Mouse (Mus musculus): ENCODE data around the gene Mob1b. TPM values are rescaled to one million over a fixed set of nuclear protein-coding genes. Genes with fewer than 3 reads are reported as not detected.

The Mob1b gene
- total and polyA plus RNA-seq, 3 experiments: 12.2 to 14.0 TPM; not detected in 1

GRCm38 (mm10) chr5:88796588-88796987 is 75.9 kb downstream of the Mob1b start:
- no peak for DNase-seq (ENCODE audit: low read depth, low spot score)

DNA sequence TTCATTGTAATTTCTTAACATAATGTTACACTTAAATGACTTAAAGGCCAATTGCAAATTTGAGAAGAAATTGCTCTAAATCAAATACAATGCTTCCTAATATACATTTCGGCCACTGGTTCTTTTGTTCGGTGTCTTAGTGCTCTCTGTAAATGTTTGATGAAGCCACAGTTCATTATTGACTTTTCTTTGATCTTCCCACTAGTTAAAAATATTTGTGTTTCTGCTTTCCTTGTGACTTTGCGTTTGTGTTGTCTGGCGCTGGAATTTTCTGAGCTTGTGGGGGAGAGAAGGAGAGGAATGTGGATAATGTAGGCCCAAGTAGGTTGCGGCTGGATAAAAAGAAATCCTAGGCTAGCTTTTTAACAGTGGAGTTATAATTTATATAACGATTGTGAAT is 76.5 kb downstream of the Mob1b start:
- peaks cover 0 to 3% of the 10 kb centered on the region in 2 experiments; a peak in 3 of 4 replicates for H3K27me3 ChIP-seq (ENCODE audit: control insufficient read depth in 1 of 2, insufficient read depth in 2 of 2, low read length in 2 of 2)
- H3K9ac ChIP-seq (ENCODE audit: control insufficient read depth, low read depth, low read length, poor library complexity, severe bottlenecking): no peak overlapping the region
- no peak for TF ChIP-seq SMC3 (IDR thresholded peaks at IDR 0.05; ENCODE audit: low read depth, low read length)
- no peak for TF ChIP-seq MXI1 (IDR thresholded peaks at IDR 0.05; ENCODE audit: low read depth, low read length)
- TF ChIP-seq TBP (IDR thresholded peaks at IDR 0.05; ENCODE audit: low read depth, low read length): no peak
- no peak for TF ChIP-seq TCF12 (IDR thresholded peaks at IDR 0.05; ENCODE audit: low read depth, low read length)
- no peak for TF ChIP-seq JUND (IDR thresholded peaks at IDR 0.05; ENCODE audit: low read depth, low read length)
- no peak for TF ChIP-seq USF1 (IDR thresholded peaks at IDR 0.05; ENCODE audit: low read depth, low read length)
- TF ChIP-seq ELF1 (IDR thresholded peaks at IDR 0.05; ENCODE audit: low read depth, low read length): no peak
- TF ChIP-seq ZC3H11A (IDR thresholded peaks at IDR 0.05; ENCODE audit: low read depth, low read length): no peak
- DNase-seq (ENCODE audit: low read depth, low spot score): no peak
- H3K9me3 ChIP-seq (replicated peaks; ENCODE audit: insufficient read depth, low read length): no peaks in the 10 kb centered on the region
- H3K36me3 ChIP-seq (ENCODE audit: control insufficient read depth in 1 of 2, insufficient read depth in 2 of 2, low read length in 2 of 2): no peaks in the 10 kb centered on the region
- H3K4me1 ChIP-seq (ENCODE audit: control insufficient read depth in 1 of 2, insufficient read depth in 2 of 2, low read length in 2 of 2): no peaks in the 10 kb centered on the region
- H3K79me2 ChIP-seq (ENCODE audit: control insufficient read depth, insufficient read depth, low read length, poor library complexity): no peaks in the 10 kb centered on the region
- H3K4me3 ChIP-seq (ENCODE audit: control insufficient read depth in 1 of 2, insufficient read depth in 1 of 2, low read depth in 2 of 2, low read length in 2 of 2): no peak overlapping the region
- no peak overlapping the region for H3K27ac ChIP-seq (ENCODE audit: control insufficient read depth, low read depth, low read length)

More at GRCm38 (mm10) chr5:88796588-88796987, 75.9 kb downstream of the Mob1b start:
- TF ChIP-seq E2F4 (IDR thresholded peaks at IDR 0.05; ENCODE audit: borderline replicate concordance, low read depth, low read length) (no peak), ETS1 (IDR thresholded peaks at IDR 0.05; ENCODE audit: low read depth, low read length) (no peak), MYB (IDR thresholded peaks at IDR 0.05; ENCODE audit: low read depth, low read length) (no peak), MXI1 (IDR thresholded peaks at IDR 0.05; ENCODE audit: low read depth, low read length) (no peak), ZNF384 (IDR thresholded peaks at IDR 0.05; ENCODE audit: low read depth, low read length) (no peak), TAL1 (IDR thresholded peaks at IDR 0.05; ENCODE audit: low read length) (no peak), RAD21 (IDR thresholded peaks at IDR 0.05; ENCODE audit: low read depth, low read length) (no peak), EP300 (IDR thresholded peaks at IDR 0.05; ENCODE audit: low read depth in 1 of 2, low read length in 2 of 2) (no peak), MEF2A (IDR thresholded peaks at IDR 0.05; ENCODE audit: extremely low read depth, insufficient replicate concordance, low read depth, low read length, poor library complexity, severe bottlenecking) (no peak), RCOR1 (IDR thresholded peaks at IDR 0.05; ENCODE audit: low read depth, low read length) (no peak), UBTF (IDR thresholded peaks at IDR 0.05; ENCODE audit: borderline replicate concordance, insufficient read depth, low read depth, low read length) (no peak), TCF12 (IDR thresholded peaks at IDR 0.05; ENCODE audit: low read depth, low read length) (no peak), GATA1 (IDR thresholded peaks at IDR 0.05; ENCODE audit: low read depth, low read length) (no peak), SIN3A (IDR thresholded peaks at IDR 0.05; ENCODE audit: low read length) (no peak), HCFC1 (IDR thresholded peaks at IDR 0.05; ENCODE audit: low read depth, low read length) (no peak)
- Histone ChIP-seq H3K27ac (ENCODE audit: control insufficient read depth, low read depth, low read length) (no peak overlapping the region), H3K4me1 (ENCODE audit: control insufficient read depth in 1 of 2, insufficient read depth in 2 of 2, low read length in 2 of 2) (no peaks in the 10 kb centered on the region), H3K9ac (ENCODE audit: control insufficient read depth, low read depth, low read length, poor library complexity, severe bottlenecking) (no peak overlapping the region), H3K4me3 (ENCODE audit: control insufficient read depth in 1 of 2, insufficient read depth in 1 of 2, low read depth in 2 of 2, low read length in 2 of 2) (no peak overlapping the region), H3K79me2 (ENCODE audit: control insufficient read depth, insufficient read depth, low read length, poor library complexity) (no peaks in the 10 kb centered on the region), H3K36me3 (ENCODE audit: control insufficient read depth in 1 of 2, insufficient read depth in 2 of 2, low read length in 2 of 2) (no peaks in the 10 kb centered on the region), H3K9me3 (replicated peaks; ENCODE audit: insufficient read depth, low read length) (no peaks in the 10 kb centered on the region), H3K27me3 (ENCODE audit: control insufficient read depth in 1 of 2, insufficient read depth in 2 of 2, low read length in 2 of 2) (peaks cover 0 to 3% of the 10 kb centered on the region in 2 experiments; a peak in 3 of 4 replicates)

All from MEL (cell line).